Mouse (Mus musculus) frontal cortex, postnatal 25 days (tissue): Measurements from ENCODE around the gene Spin1.

Experiments
- DNase-seq, 2 experiments: peaks; one replicate each; pipeline ENCODE4 v3.0.0; 2022; ENCODE audit warnings: low spot score in 2 of 2

Gene Spin1

DNA sequence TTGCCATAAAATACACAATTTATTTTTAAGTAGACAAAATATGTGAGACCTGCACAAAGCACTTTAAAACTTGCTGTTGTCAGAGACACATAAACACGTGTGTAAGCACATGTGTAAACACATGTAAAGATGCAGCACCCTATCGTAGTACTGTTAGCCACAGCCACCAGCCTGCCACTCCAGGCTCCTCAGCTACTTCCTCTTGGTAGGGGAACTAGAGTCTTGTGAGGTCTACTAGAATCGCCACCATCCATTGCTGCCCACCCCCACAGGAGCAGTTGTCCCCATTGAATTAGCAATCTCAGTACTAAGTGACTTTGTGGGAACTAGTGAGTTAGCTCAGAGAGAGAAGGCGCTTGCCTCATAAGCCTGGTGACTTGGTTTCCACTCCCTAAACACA is 35.6 kb downstream of the Spin1 start:
- no peak for DNase-seq

- no peak for DNase-seq
Measured at GRCm38 (mm10) chr13:51136996-51137701, 36.5 kb downstream of the Spin1 start.

- DNase-seq: no peak
Measured at GRCm38 (mm10) chr13:51137702-51138031, 37.0 kb downstream of the Spin1 start.

DNA sequence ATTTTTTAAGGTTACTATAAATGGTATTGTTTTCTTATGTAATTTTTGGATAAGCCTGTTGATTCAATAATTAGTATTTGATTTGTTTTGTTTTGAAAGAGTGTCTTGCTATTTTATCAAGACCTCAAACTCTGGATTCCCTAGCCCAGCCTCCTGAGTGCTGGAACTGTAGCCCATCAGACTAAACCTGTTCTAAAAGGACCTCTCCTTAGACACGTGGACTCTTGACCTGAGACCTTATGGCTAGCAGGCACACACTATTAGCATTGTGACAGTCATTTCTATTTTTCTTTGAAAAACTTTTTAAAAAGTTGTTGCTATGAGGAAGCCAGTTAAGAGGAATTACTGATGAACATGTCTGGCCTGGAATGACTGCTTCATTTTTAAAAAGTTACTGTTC is 46.4 kb downstream of the Spin1 start:
- DNase-seq: no peak

DNA sequence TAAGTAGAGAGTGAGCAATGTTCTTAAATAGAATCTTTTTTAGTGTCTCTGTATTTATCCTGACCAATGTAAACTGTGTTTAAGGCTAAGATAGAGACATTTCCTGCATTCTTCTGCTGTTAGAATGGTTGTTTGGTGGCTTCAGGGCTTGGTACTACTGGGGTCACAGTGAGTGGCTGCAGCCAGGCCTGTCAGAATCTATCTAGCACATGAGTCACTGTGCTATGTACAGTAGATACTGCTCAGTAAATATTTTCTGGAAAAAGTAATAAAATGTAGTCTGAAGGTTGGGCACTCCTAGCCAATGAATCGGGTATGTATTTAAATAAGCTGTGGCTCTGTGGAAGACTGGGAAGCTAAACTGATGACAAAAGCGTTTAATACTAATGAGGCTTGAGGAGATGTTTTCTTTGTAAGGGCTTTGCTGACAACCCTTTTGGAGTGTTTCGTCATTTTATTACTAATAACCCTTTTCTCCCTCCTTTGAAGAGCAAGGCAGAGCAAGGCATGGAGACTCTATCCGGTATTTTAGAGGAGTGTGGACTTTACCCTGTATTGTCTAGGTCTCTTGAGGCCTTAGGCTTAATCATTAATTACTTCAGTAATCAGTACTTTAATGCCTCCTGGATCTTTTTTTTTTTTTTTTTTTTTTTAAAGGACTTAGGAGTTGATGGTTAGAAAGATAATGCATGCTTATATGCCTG is 52.4 kb downstream of the Spin1 start:
- DNase-seq: no peak

DNA sequence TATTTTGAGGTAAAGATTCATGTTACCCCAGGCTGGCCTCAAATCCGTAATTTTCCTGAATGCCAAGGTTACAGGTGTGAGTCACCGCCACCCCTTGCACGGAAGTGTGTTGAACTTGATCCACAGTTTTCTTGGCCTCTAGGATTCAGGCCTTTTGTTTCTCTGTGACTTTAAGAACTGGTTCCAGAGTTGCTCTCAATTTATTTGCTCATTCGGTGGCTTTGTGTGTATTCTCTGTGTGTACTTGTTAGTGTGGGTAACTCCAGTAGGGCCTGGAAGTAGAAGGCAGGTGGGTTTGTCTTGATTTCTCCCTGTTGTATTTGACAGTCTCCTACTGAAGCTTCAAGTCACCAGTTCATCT is 53.0 kb downstream of the Spin1 start:
- DNase-seq: no peak

- no peak for DNase-seq
Measured at GRCm38 (mm10) chr13:51155178-51156013, 54.7 kb downstream of the Spin1 start.

DNA sequence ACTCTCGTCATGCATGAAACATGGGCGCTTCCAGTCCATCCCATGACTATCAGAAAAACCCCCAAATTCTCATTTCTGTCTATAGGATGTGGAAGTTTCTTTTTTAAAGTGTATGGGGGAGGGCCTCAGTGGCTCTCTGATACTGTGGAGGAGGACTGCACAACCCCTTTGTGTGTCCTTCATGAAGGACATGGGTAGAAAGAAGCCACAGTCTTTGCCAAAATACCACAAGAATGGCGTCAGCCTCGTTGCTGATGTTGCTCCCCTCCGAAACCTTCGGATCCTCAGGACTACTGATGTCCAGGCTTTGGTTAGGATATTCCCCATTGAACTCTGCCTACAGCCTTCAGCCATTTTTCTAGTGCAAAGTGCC is 55.3 kb downstream of the Spin1 start:
- no peak for DNase-seq

- DNase-seq: no peak
Measured at GRCm38 (mm10) chr13:51157291-51157690, 56.6 kb downstream of the Spin1 start.

DNA sequence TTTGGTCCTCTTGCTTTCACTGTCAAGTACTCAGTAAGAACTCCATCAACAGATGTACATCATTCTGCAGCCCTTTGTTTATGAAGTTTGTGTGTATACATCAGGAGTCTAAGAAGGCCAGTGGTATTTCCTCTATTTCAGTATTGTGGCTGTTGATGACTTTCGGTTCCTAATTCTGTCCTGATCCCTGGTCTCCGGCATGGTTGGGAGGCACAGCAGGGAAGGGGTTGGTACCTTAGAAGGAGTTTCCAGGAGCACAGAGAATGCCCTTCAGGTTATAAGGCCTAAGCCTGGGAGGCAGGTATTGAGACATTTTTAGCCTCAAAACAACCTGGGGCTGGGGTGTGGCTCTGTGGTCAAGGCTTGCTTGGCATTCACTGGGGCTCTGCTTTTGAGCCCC is 61.0 kb downstream of the Spin1 start:
- no peak for DNase-seq

GRCm38 (mm10) chr13:51162246-51162645 is 61.6 kb downstream of the Spin1 start:
- no peak for DNase-seq

DNA sequence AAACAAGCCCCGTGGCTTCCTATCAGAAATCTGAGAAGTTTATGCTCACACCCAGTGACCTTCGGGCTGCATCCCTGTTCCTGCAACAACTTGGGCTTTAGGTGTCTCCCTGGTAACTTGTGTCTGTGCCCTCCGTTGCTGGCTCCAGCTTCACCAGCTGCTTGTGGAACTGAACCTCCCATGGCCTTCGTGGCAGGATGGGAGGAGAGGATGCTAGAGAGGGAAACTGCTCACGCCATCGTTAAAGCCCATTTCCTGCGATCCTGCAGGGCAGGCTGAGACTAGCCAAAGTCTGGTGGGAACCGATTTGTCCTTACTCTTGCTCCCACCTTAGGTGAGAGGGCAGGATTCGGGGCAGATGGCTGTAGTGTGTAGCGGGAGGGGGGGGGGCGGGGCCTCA is 66.0 kb downstream of the Spin1 start:
- no peak for DNase-seq

DNA sequence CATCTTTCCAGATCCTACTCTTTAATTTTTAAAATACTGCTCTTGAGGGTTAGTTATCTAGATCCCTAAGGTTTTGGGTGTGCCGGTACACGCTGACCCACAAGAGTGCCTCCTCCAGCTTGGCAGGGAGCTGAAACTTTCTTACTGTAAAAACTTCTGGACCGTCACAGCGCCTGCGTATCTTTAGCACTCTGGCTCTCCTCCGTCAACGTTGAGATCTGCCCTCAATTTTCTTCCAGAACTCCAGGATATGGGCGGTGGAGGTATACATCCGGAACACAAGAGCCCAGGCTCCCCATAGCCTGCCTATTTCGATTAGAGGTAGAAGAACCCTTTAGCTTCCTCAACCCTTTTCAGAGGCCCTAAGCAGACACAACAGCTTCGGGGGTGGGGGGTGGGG is 69.5 kb downstream of the Spin1 start:
- no peak for DNase-seq

- DNase-seq: no peak
Measured at GRCm38 (mm10) chr13:51170691-51171680, 70.3 kb downstream of the Spin1 start, which contains the start of gene Nxnl2. Gene Nxnl2 (plus strand): TSS chr13:51171022.

- DNase-seq: no peak
Measured at GRCm38 (mm10) chr13:51172601-51173000, 71.9 kb downstream of the Spin1 start.

- DNase-seq: no peak
Measured at GRCm38 (mm10) chr13:51178932-51179331, 78.3 kb downstream of the Spin1 start.

DNA sequence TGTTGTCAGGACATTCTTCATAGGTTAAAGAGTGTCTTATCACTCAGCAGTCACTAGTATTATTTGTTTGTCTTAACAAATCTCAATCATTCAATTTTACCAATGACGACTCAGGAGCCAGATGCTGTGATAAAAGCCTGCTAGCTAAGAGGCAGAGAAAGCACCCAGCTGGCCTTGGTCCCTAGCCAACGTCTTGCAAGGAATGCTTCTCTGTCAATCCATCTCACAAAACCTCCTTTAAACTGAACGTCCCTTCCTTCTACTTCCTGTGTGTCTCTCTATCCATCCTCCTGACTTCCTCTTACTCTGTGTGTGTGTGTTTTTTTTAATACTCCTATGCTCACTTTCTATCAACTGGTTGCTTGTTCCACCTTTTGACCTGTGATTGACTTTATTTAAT is 78.7 kb downstream of the Spin1 start:
- no peak for DNase-seq

DNA sequence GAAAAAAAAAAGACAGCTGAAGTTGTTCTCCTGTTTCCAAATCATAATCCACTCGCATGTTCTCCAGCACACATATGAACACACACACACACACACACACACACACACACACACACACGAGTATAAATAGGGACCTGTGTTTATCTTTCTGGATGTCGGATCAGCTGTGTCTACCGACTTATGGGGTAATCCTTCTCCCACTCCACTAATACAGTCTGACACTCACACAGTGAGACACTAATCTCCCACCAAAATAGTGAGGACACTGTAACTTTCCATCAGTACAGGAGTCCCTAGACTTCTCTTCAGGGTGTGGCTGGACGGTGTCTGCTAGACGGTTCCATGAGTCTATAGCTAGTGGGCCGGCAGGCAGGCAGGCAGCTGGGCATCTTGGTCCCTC is 81.6 kb downstream of the Spin1 start:
- DNase-seq: no peak

- no peak for DNase-seq
Measured at GRCm38 (mm10) chr13:51184896-51185295, 84.2 kb downstream of the Spin1 start.

- no peak for DNase-seq
Measured at GRCm38 (mm10) chr13:51190336-51190735, 89.7 kb downstream of the Spin1 start.

DNA sequence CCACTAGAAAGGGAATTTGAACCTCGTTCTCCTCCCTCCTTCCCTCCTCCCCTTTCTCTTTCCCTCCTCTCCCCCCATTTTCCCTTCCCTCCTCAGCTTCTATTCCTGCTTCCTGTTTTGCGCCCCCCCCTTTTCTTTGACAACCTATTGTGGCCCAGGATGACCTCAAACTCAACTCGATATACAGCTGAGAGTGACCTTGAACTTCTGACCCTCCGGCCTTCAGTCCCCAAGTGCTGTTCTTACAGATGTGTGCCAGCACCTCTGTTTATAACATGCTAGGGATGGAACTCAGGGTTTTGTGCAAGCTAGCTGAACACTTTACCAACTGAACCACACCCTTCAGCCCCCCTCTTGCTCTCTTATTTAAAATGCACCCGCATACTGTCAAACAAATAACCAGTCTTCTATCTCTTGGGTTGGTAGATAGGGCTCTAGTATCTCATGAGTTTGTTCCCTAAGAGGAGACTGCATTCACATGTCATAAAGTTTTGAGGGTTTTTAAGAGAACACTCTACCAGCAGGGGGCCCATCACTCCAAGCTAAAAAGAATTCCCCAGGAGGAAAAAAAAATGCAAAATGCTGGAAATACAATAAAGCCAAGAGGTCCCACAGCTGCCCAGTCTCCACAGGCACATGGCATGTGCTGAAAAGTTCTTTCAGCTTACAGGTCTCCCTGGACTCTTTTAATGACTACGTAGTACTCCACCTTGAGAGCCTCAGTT is 90.9 kb downstream of the Spin1 start:
- no peak for DNase-seq
